Mouse (Mus musculus): Measurements from ENCODE around the gene Diras1.

DNA sequence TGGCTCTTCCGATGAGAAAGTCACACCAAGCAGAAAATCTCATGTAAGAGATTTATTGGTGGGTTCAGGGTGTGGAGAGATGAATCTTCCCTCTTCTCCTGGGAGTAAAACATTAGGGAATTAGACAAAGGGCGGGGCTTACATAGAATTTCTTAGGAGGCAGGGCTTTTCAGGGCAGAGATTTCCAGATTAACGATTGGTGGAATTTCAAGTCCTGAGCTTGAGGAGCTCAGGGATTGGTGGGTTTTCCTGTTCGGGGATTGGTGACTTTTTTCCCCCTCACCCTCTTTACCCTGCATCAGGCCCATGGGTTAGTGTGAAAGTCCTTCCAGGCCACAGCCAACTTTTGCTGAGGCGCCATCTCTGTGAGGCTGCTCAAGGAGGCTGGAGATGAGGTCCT lies 43.2 kb upstream of the Diras1 start:
- TF ChIP-seq POLR2A (IDR thresholded peaks at IDR 0.05; ENCODE audit: low read depth, low read length) (no peak), CTCF (IDR thresholded peaks at IDR 0.05; ENCODE audit: extremely low read depth, insufficient read length, insufficient replicate concordance, low read depth, low read length) (no peak)

All from small intestine, adult 2 months (tissue).